Mouse (Mus musculus) forelimb bud, embryonic 11.5 days (tissue): ENCODE measurements around the gene Igfbp7.

Experiments used
- DNase-seq: peaks from one replicate; pipeline ENCODE4 v3.0.0-alpha.2; 2012; ENCODE audit warnings: low read depth, low spot score

Gene Igfbp7

GRCm38 (mm10) chr5:77380321-77380901 is 27.4 kb downstream of the Igfbp7 start:
- no peak for DNase-seq

- DNase-seq, result no peak
Measured at GRCm38 (mm10) chr5:77379434-77380135, 28.3 kb downstream of the Igfbp7 start.

DNA sequence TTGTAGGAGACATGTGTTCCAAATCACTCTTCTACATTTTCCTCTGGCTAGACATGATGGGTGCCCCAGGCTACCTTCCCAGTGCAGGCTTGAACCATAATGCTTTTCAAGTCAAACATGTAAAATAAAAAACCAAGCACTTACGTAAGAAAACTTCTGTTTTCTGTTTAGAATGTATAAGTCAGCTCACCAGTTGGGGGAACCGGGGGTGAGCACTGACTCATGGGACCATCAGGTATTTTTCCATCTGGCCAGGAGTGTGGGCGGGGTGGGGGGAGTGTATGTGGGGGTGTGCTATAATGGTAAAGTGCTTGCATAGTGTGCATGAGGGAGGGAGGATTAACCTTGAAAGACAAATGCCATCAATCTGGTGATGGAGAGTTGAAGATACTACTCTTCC is 29.8 kb downstream of the Igfbp7 start:
- DNase-seq, result no peak

- DNase-seq, result no peak
Measured at GRCm38 (mm10) chr5:77375546-77375945, 32.3 kb downstream of the Igfbp7 start.

DNA sequence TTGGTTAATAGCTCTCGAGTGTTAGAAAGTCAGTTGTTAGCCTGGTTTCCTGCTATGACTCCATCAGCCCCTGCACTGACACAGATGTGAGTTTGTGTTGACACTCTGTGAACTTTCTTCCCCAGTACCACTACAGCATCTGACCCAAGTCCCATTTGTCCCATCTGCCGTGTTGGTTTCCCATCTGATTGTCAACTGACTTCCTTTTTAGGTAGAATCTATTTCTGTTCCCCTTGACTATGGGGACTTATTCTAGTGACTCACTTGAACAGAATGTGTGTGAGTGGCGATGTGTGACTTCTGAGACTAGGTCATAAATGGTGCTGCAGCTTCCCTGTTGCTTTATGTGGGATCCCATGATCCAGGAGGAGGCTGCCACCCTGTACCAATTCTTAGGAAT is 32.9 kb downstream of the Igfbp7 start:
- no peak for DNase-seq

- no peak for DNase-seq
Measured at GRCm38 (mm10) chr5:77372778-77373177, 35.1 kb downstream of the Igfbp7 start.

DNA sequence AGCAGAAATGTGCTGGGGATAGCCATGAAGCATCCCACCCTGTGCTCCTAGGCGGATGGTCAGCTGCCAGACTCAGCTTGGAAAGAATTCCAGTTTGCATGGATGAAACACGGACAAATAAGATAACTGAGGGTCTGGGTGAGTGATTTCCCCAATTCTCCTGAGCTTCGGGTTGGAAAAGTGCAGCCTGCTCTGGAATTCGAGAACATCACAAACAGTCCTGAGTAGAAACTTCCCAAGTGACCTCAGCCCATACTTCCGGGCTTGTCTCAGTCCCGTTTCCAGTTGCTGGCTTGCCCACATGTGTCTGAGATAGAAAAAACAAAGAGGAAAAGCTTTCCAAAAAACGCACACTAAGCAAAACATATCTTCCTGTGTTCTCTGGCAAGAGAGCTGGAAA is 35.6 kb downstream of the Igfbp7 start:
- no peak for DNase-seq

- no peak for DNase-seq
Measured at GRCm38 (mm10) chr5:77370378-77370892, 37.4 kb downstream of the Igfbp7 start.

- no peak for DNase-seq
Measured at GRCm38 (mm10) chr5:77369394-77369793, 38.4 kb downstream of the Igfbp7 start.

GRCm38 (mm10) chr5:77368194-77368593 is 39.6 kb downstream of the Igfbp7 start:
- no peak for DNase-seq

GRCm38 (mm10) chr5:77367682-77368081 is 40.2 kb downstream of the Igfbp7 start:
- no peak for DNase-seq

GRCm38 (mm10) chr5:77367145-77367544 is 40.7 kb downstream of the Igfbp7 start:
- DNase-seq, result no peak

GRCm38 (mm10) chr5:77366313-77366712 is 41.5 kb downstream of the Igfbp7 start:
- DNase-seq, result no peak

DNA sequence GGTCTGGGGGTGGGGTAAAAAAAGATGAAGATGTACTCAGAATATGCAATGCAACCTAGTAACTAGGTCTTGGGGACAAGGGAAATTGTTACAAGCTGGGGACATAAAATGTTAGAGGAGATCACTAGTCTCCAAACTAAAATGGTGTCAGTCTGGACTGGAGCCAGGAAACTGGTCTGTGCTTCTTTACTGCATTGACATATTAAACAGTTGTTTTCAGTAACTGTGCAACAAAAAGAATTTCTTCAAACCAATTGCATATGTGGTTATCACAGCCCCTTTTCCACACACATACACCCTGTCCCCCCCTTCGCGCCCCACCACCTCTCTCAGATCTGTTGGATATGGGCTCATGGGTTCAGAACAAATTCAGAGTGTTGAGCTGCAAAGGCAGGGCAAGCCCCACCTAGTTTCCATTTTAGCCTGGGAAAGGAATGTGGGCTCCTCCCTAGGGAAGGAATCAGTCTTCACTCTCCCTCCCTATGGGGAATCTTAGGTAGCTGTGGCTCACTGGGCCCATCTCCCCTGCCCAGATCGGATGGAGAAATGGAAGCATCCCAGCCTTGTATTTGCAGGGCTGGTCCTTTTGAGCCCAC is 43.3 kb downstream of the Igfbp7 start:
- no peak for DNase-seq

- DNase-seq, result no peak
Measured at GRCm38 (mm10) chr5:77363650-77364049, 44.2 kb downstream of the Igfbp7 start.

DNA sequence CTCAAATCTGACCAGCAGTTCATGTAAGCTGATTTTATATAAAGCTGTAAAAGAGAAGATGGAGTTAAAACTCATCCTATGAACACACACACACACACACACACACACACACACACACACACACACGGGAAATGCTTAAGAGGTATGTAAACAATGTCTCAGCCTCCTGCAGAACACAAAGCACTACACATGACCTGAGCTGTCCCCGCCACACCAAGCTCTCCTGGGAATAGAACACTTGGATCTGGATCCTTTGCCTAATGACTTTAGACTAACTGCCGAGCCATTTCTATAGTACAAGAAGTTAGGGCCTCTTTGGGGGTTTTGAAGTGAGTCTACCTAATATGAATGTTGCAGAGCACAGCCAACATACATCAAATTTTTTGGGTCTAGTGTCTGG is 45.7 kb downstream of the Igfbp7 start:
- DNase-seq, result no peak

GRCm38 (mm10) chr5:77361006-77361405 is 46.8 kb downstream of the Igfbp7 start:
- no peak for DNase-seq

DNA sequence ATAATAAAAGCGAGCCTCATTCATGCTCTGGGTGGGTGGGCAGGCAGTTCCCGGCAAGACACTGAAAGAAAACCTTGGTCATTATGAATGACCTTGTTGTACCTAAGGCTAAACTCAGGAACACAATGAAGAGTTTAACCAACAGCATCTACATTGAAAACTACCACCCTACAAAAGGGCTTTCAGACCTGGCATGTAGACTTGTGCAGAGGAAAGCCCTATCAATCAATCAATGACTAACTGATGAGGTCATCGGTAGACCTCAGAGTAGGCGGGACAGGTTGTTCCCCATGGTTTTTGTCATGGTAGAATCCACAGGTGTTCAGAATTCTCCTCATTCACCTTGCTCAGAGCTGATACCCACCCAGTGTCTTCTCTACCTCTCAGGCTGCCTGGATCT is 47.9 kb downstream of the Igfbp7 start:
- DNase-seq, result no peak

DNA sequence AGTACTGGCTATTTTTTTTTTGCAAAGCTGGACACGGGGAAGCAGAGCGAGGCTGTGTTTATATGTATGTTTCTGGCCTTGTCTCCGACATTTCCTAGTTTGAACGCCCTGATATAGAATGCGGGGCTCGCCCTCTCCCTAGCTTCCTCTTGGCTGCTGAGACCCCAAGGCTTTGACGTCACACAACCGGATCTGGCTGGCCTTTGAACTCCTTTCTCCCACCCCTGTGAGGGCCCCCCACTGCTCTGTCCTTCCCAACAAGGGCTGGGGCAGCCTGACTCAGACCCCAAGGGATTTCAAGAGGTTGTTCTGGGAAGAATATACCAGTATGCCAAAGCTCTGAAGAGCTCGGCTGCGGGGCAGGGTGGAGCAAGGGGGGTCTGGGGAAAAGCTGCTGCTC is 49.5 kb downstream of the Igfbp7 start:
- DNase-seq, result peak; percentile 55

DNA sequence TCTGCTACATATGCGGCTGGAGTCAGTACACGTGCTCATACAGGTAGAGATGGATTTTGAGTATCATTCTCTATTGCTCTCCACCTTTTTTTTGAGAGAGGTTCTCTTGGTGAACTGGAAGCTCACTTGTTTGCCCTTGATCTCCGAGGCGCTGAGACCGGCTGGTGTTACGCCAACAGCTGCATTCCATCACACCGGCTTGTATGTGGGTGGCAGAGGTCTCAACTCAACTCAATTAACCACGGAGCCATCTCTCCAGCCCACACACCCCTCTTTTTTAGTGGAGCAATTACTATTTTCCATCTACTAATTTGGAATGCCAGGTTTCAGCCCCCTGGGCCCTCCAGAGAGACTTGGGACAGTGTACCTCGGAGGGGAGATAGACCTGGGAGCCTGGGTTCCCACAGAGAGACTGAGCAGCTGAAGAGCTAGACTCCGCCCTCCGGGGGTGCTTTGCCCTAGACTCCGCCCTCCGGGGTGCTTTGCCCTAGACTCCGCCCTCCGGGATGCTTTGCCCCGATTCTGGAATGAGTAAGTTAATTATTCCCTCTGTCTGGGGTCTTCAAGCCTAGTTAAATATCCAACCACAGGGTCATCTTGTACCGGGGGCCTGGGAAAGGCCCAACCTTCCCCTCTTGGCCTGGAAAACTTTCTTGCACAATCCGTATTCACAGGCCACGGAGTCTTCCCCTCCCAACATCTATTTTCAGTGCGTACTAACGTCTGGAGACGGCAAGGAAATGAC is 50.3 kb downstream of the Igfbp7 start:
- peak; percentile 49 for DNase-seq

DNA sequence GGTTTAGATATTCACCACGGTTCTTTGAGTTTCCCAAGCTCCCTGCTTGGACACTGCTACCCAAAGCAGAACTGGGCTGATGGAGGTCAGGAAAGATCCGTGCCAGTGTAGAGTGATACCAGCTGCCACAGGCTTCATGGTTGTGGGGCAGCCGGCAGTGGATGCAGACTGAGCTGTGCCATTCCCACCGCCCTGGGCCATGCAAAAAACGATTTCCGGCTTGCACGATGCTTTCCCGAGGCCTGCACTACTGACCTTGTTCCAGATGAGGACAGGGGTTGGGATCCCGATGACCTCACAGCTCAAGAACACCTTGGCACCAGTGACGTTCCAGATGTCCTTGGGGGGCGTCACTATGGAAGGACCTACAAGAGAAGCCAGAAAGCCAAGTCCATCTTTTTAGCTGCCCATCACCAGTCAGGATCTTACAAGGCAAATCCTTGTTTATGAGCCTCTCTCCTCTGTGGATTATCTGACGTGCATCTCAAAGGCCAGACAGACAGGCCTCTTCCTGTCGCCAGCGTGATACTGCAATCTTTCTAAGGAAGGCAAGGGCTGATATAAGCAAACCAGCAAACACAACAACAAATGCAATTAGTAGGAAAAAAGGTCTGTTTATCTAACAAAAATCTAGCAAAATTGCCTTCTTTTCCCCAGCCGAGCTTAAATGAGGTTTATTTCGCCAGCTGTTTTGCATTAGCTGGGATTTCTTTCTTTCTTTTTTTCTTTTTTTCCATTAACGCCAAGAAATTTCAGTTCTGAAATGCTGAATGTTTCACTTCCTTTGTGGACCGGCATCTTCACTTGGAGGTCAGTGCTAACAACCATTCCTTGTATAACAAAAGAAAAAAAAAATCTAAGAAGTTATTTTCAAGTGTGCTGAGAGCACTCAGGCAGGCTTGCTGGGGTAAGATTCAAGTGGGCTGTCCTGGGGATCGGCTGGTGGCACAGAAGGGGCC is 52.3 kb downstream of the Igfbp7 start:
- no peak for DNase-seq
